Mouse (Mus musculus): ENCODE measurements at regions not wholly inside any gene's neighbourhood (a gene's known extent, or its start where the extent isn't known, plus 50 kb on each side); places are given as distances from the start of the nearest gene placed in this dataset.

- DNase-seq (peak; percentile 10), ATAC-seq (ENCODE audit: insufficient read depth) (no peak)
- no peak overlapping the region for H3K9ac ChIP-seq
- no peak overlapping the region for H3K4me3 ChIP-seq (ENCODE audit: low read depth, low read length)
- H3K36me3 ChIP-seq (ENCODE audit: insufficient read depth), result no peaks in the 10 kb centered on the region
- H3K27me3 ChIP-seq (ENCODE audit: insufficient read depth, low read length), result no peaks in the 10 kb centered on the region
- no peak overlapping the region for H3K4me2 ChIP-seq
- no peak overlapping the region for H3K27ac ChIP-seq (ENCODE audit: low read depth)
- no peak for TF ChIP-seq CTCF (IDR thresholded peaks at IDR 0.05; ENCODE audit: low read depth)
- H3K9me3 ChIP-seq (ENCODE audit: low read depth, low read length), result no peaks in the 10 kb centered on the region
- 6% methylated on average over 8 of the region's 8 CpGs for WGBS
- no peaks in the 10 kb centered on the region for H3K4me1 ChIP-seq (ENCODE audit: insufficient read depth)
These were observed 1095.3 kb downstream of the Synb start for GRCm38 (mm10) chr14:68198802-68199201.

GRCm38 (mm10) chr14:68197470-68197800, 1096.7 kb downstream of the Synb start:
- H3K27ac ChIP-seq (ENCODE audit: low read depth), result no peak overlapping the region
- H3K9ac ChIP-seq, result no peak overlapping the region
- no peak overlapping the region for H3K4me3 ChIP-seq (ENCODE audit: low read depth, low read length)
- ATAC-seq (ENCODE audit: insufficient read depth) (peak; percentile 69; the same call in 1 of the 2 replicates), DNase-seq (peak; percentile 33)
- WGBS, result 7% methylated on average over 13 of the region's 13 CpGs
- H3K4me1 ChIP-seq (ENCODE audit: insufficient read depth), result no peaks in the 10 kb centered on the region
- no peak for TF ChIP-seq CTCF (IDR thresholded peaks at IDR 0.05; ENCODE audit: low read depth)
- H3K27me3 ChIP-seq (ENCODE audit: insufficient read depth, low read length), result no peaks in the 10 kb centered on the region
- H3K4me2 ChIP-seq, result no peak overlapping the region
- no peaks in the 10 kb centered on the region for H3K36me3 ChIP-seq (ENCODE audit: insufficient read depth)
- H3K9me3 ChIP-seq (ENCODE audit: low read depth, low read length), result no peaks in the 10 kb centered on the region

GRCm38 (mm10) chr14:68196762-68197469, 1097.2 kb downstream of the Synb start:
- Histone ChIP-seq H3K4me3 (ENCODE audit: low read depth, low read length) (no peak overlapping the region), H3K4me2 (no peak overlapping the region), H3K27me3 (ENCODE audit: insufficient read depth, low read length) (no peaks in the 10 kb centered on the region), H3K4me1 (ENCODE audit: insufficient read depth) (no peaks in the 10 kb centered on the region), H3K36me3 (ENCODE audit: insufficient read depth) (no peaks in the 10 kb centered on the region), H3K9ac (no peak overlapping the region), H3K9me3 (ENCODE audit: low read depth, low read length) (no peaks in the 10 kb centered on the region), H3K27ac (ENCODE audit: low read depth) (no peak overlapping the region)
- DNase-seq (no peak), ATAC-seq (ENCODE audit: insufficient read depth) (no peak)
- 35% methylated on average over 9 of the region's 9 CpGs for WGBS
- TF ChIP-seq CTCF (IDR thresholded peaks at IDR 0.05; ENCODE audit: low read depth), result no peak

DNA sequence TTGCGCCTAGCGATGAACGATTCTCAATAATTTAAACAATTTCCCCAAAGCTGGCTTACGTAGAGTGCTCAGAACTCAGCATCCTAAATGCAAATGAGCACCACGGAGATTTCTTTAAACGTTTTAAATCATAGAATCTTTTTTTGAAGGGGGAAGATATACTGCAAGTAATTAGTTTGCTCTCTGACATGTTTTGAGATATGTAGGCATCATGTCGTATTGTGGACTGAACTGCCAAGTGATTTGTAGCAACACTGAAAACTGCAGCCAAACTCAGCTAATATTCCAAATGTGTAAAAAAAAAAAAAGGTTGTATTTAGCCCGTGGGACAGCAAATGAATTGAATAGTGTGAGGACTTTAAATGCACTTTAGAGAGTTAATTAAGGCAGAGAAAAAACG, 1097.9 kb downstream of the Synb start:
- WGBS, result 66% methylated on average over 9 of the region's 9 CpGs
- ATAC-seq (ENCODE audit: insufficient read depth) (no peak), DNase-seq (no peak)
- no peak for TF ChIP-seq CTCF (IDR thresholded peaks at IDR 0.05; ENCODE audit: low read depth)
- no peaks in the 10 kb centered on the region for H3K36me3 ChIP-seq (ENCODE audit: insufficient read depth)
- H3K9me3 ChIP-seq (ENCODE audit: low read depth, low read length), result no peaks in the 10 kb centered on the region
- no peak overlapping the region for H3K9ac ChIP-seq
- H3K27me3 ChIP-seq (ENCODE audit: insufficient read depth, low read length), result no peaks in the 10 kb centered on the region
- H3K4me1 ChIP-seq (ENCODE audit: insufficient read depth), result no peaks in the 10 kb centered on the region
- no peak overlapping the region for H3K27ac ChIP-seq (ENCODE audit: low read depth)
- no peak overlapping the region for H3K4me2 ChIP-seq
- no peak overlapping the region for H3K4me3 ChIP-seq (ENCODE audit: low read depth, low read length)

DNA sequence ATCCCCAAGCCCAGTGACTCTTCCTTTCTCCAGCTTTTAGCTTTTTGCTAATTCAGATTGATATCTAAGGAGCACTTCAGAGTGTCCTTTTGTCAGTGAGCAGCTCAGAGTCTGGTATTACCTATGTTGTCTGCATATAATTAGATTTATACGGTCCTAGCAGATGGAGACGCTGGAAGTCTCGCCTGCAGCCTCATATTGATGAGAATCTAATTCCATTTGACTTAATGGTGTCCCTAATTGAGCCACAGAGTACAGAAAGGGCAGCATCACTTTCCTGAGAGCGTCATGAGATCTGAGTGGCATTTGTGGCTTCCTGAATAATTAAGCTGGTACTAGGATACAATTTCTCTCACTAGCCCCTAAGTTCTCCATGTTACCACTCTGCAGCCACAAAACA, 1104.2 kb downstream of the Synb start:
- no peak overlapping the region for H3K27ac ChIP-seq (ENCODE audit: low read depth)
- no peak overlapping the region for H3K4me3 ChIP-seq (ENCODE audit: low read depth, low read length)
- no peaks in the 10 kb centered on the region for H3K27me3 ChIP-seq (ENCODE audit: insufficient read depth, low read length)
- no peak for TF ChIP-seq CTCF (IDR thresholded peaks at IDR 0.05; ENCODE audit: low read depth)
- no peak overlapping the region for H3K4me2 ChIP-seq
- H3K9me3 ChIP-seq (ENCODE audit: low read depth, low read length), result no peaks in the 10 kb centered on the region
- H3K36me3 ChIP-seq (ENCODE audit: insufficient read depth), result no peaks in the 10 kb centered on the region
- no peak overlapping the region for H3K9ac ChIP-seq
- DNase-seq, result no peak
- no peak for ATAC-seq (ENCODE audit: insufficient read depth)
- H3K4me1 ChIP-seq (ENCODE audit: insufficient read depth), result no peaks in the 10 kb centered on the region
- 68% methylated on average over 4 of the region's 4 CpGs for WGBS

DNA sequence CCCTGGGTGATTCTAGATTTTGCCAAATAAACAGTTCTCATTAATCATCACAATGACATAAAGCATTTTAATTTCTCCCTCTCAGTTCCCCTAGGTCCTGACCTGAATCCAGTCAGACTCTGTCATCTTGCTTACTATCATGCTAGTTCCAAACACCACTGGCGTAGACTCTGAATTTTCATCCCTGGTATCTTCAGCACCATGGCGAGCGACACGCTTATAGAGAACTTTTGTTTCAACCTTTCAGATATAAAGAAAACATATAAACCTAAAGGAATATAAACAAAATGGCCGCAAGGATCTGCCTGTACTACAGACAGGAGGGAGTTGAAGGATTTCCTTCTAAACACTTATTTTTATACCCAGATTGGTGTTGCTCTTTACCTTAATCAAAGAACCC, 1105.8 kb downstream of the Synb start:
- H3K27ac ChIP-seq (ENCODE audit: low read depth), result no peak overlapping the region
- WGBS, result 41% methylated on average over 5 of the region's 5 CpGs
- peak; percentile 80 for DNase-seq
- H3K27me3 ChIP-seq (ENCODE audit: insufficient read depth, low read length), result no peaks in the 10 kb centered on the region
- ATAC-seq (ENCODE audit: insufficient read depth), result no peak
- no peak for TF ChIP-seq CTCF (IDR thresholded peaks at IDR 0.05; ENCODE audit: low read depth)
- no peak overlapping the region for H3K4me3 ChIP-seq (ENCODE audit: low read depth, low read length)
- no peaks in the 10 kb centered on the region for H3K4me1 ChIP-seq (ENCODE audit: insufficient read depth)
- no peaks in the 10 kb centered on the region for H3K9me3 ChIP-seq (ENCODE audit: low read depth, low read length)
- H3K36me3 ChIP-seq (ENCODE audit: insufficient read depth), result no peaks in the 10 kb centered on the region
- H3K4me2 ChIP-seq, result no peak overlapping the region
- no peak overlapping the region for H3K9ac ChIP-seq

DNA sequence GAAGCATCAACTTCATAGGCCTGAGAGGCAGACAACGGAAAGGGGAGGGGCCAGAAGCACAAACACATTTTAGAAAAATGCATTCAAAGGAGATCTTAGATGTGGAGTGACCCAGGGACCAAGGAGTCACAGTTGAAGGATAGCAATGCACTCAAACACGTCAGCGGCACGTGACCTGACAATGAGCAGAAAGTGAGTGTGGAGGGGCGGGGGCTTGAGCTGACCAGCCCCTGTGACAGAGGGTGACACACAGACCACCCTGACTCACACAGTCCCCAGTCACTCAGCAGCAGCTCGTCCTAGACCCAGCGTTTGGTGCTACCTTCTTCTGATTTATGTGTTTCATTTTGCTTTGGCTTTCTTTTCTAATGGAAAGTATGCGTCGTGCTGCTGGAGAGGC, 1111.5 kb downstream of the Synb start:
- Histone ChIP-seq H3K4me2 (no peak overlapping the region), H3K27me3 (ENCODE audit: insufficient read depth, low read length) (no peaks in the 10 kb centered on the region), H3K9me3 (ENCODE audit: low read depth, low read length) (no peaks in the 10 kb centered on the region), H3K4me1 (ENCODE audit: insufficient read depth) (no peaks in the 10 kb centered on the region), H3K27ac (ENCODE audit: low read depth) (no peak overlapping the region), H3K9ac (no peak overlapping the region), H3K4me3 (ENCODE audit: low read depth, low read length) (no peak overlapping the region), H3K36me3 (ENCODE audit: insufficient read depth) (no peaks in the 10 kb centered on the region)
- DNase-seq (no peak), ATAC-seq (ENCODE audit: insufficient read depth) (no peak)
- 32% methylated on average over 9 of the region's 9 CpGs for WGBS
- no peak for TF ChIP-seq CTCF (IDR thresholded peaks at IDR 0.05; ENCODE audit: low read depth)

GRCm38 (mm10) chr14:68181168-68181567, 1112.9 kb downstream of the Synb start:
- Histone ChIP-seq H3K36me3 (ENCODE audit: insufficient read depth) (no peaks in the 10 kb centered on the region), H3K9me3 (ENCODE audit: low read depth, low read length) (no peaks in the 10 kb centered on the region), H3K4me3 (ENCODE audit: low read depth, low read length) (no peak overlapping the region), H3K4me1 (ENCODE audit: insufficient read depth) (no peaks in the 10 kb centered on the region), H3K27me3 (ENCODE audit: insufficient read depth, low read length) (no peaks in the 10 kb centered on the region), H3K4me2 (no peak overlapping the region), H3K9ac (no peak overlapping the region), H3K27ac (ENCODE audit: low read depth) (no peak overlapping the region)
- DNase-seq (no peak), ATAC-seq (ENCODE audit: insufficient read depth) (no peak)
- WGBS, result 81% methylated on average over 6 of the region's 6 CpGs
- TF ChIP-seq CTCF (IDR thresholded peaks at IDR 0.05; ENCODE audit: low read depth), result no peak
